Mouse (Mus musculus) CD8-positive naive resting alpha-beta T cell, adult 2 months (primary cell): ENCODE data around the gene Ctbs.
A peak's percentile ranks its signal among the peaks of the same experiment; 100 is the strongest.

Experiments
- DNase-seq, 2 experiments: peaks; one replicate each; pipeline ENCODE4 v3.0.0; 2022; ENCODE audit warnings: low read depth in 2 of 2, low spot score in 2 of 2

Ctbs gene

GRCm38 (mm10) chr3:146449745-146450250 is at the start of gene Ctbs:
TSS of gene Ctbs (plus strand) at chr3:146449795.
- no peak for DNase-seq

- no peak for DNase-seq
Measured at GRCm38 (mm10) chr3:146403770-146404169, 45.8 kb upstream of the Ctbs start.

GRCm38 (mm10) chr3:146404311-146405201 is 45.0 kb upstream of the Ctbs start, which contains the start of gene Ssx2ip:
TSS of gene Ssx2ip (plus strand) at chr3:146404642.
- DNase-seq, result peak; percentile 95 to 97

GRCm38 (mm10) chr3:146405213-146406006 is 44.2 kb upstream of the Ctbs start:
- no peak for DNase-seq

- DNase-seq, result no peak
Measured at GRCm38 (mm10) chr3:146406007-146406341, 43.6 kb upstream of the Ctbs start.

- DNase-seq, result no peak
Measured at GRCm38 (mm10) chr3:146407086-146407721, 42.4 kb upstream of the Ctbs start.

GRCm38 (mm10) chr3:146410114-146410513 is 39.5 kb upstream of the Ctbs start:
- no peak for DNase-seq

GRCm38 (mm10) chr3:146412008-146412407 is 37.6 kb upstream of the Ctbs start:
- DNase-seq, result no peak

GRCm38 (mm10) chr3:146412480-146412879 is 37.1 kb upstream of the Ctbs start:
- no peak for DNase-seq

GRCm38 (mm10) chr3:146413016-146413415 is 36.6 kb upstream of the Ctbs start:
- DNase-seq, result no peak

- DNase-seq, result no peak
Measured at GRCm38 (mm10) chr3:146413992-146414391, 35.6 kb upstream of the Ctbs start.

- no peak for DNase-seq
Measured at GRCm38 (mm10) chr3:146414555-146414954, 35.0 kb upstream of the Ctbs start.

GRCm38 (mm10) chr3:146417873-146418272 is 31.7 kb upstream of the Ctbs start:
- DNase-seq, result no peak

- DNase-seq, result no peak
Measured at GRCm38 (mm10) chr3:146418901-146419300, 30.7 kb upstream of the Ctbs start.

GRCm38 (mm10) chr3:146419534-146419933 is 30.1 kb upstream of the Ctbs start:
- DNase-seq, result no peak

- DNase-seq, result no peak
Measured at GRCm38 (mm10) chr3:146419992-146420537, 29.5 kb upstream of the Ctbs start.

- no peak for DNase-seq
Measured at GRCm38 (mm10) chr3:146421787-146422186, 27.8 kb upstream of the Ctbs start.

GRCm38 (mm10) chr3:146423710-146424109 is 25.9 kb upstream of the Ctbs start:
- DNase-seq, result no peak

GRCm38 (mm10) chr3:146424306-146424900 is 25.2 kb upstream of the Ctbs start:
- no peak for DNase-seq

- no peak for DNase-seq
Measured at GRCm38 (mm10) chr3:146425902-146426301, 23.7 kb upstream of the Ctbs start.

- no peak for DNase-seq
Measured at GRCm38 (mm10) chr3:146426489-146426888, 23.1 kb upstream of the Ctbs start.
